ENCODE assay signal across 10 mouse cellular contexts in genomic region chr19:55063272-55063671, GRCm38 (mm10).
A peak's percentile ranks its signal among the peaks of the same experiment; 100 is the strongest.
DNase-seq lines count a peak whose midpoint lies in the region; ATAC-seq lines count a peak whose summit lies in the region.
"Had no signal": no experiment of that assay in that cellular context is flagged by ENCODE, and none has a peak within 500 bp of the region (broad histone marks: within the 10 kb centered on the region; RNA-seq: fewer than 3 reads in every experiment).

No protein-coding gene starts in this region.

- H3K9me3 ChIP-seq in limb, embryonic 11.5 days (ENCODE audit: control insufficient read depth, low read length): no peaks in the 10 kb centered on the region
- H3K9me3 ChIP-seq in limb, embryonic 10.5 days (replicated peaks): no peaks in the 10 kb centered on the region
- 0 out of 2 replicates have a peak, but pooled peaks cover 5% of the 10 kb centered on the region for H3K9me3 ChIP-seq in stomach, embryonic 16.5 days (replicated peaks; ENCODE audit: control insufficient read depth, low read length)
- H3K9me3 ChIP-seq: heart, embryonic 15.5 days had no signal

- H3K27me3 ChIP-seq in limb, embryonic 11.5 days (ENCODE audit: control insufficient read depth, insufficient read depth, low read length): no peaks in the 10 kb centered on the region
- no peaks in the 10 kb centered on the region for H3K27me3 ChIP-seq in limb, embryonic 10.5 days (ENCODE audit: low read depth, poor library complexity, severe bottlenecking)
- H3K27me3 ChIP-seq in stomach, embryonic 16.5 days (ENCODE audit: control insufficient read depth, insufficient read depth, low read length): no peaks in the 10 kb centered on the region
- H3K27me3 ChIP-seq: heart, embryonic 15.5 days had no signal

- H3K36me3 ChIP-seq in limb, embryonic 11.5 days (ENCODE audit: control insufficient read depth, insufficient read depth, low read length): no peaks in the 10 kb centered on the region
- peaks cover 3% of the 10 kb centered on the region for H3K36me3 ChIP-seq in limb, embryonic 10.5 days
- H3K36me3 ChIP-seq in stomach, embryonic 16.5 days (ENCODE audit: control insufficient read depth, insufficient read depth, low read length): no peaks in the 10 kb centered on the region
- H3K36me3 ChIP-seq: heart, embryonic 15.5 days had no signal

- H3K9ac ChIP-seq in limb, embryonic 11.5 days (ENCODE audit: low read length): no peak overlapping the region
- H3K9ac ChIP-seq in stomach, embryonic 16.5 days (ENCODE audit: low read length): no peak overlapping the region
- H3K9ac ChIP-seq: heart, embryonic 15.5 days had no signal

- no peak for ATAC-seq in limb, embryonic 11.5 days (ENCODE audit: insufficient number of reproducible peaks, low FRiP score, low TSS enrichment, low read depth)
- peak; percentile 55; the same call in 1 of the 2 replicates for ATAC-seq in stomach, embryonic 16.5 days (ENCODE audit: insufficient read depth, low FRiP score)

- no peak overlapping the region for H3K4me2 ChIP-seq in limb, embryonic 11.5 days (ENCODE audit: low read depth, severe bottlenecking)
- peak overlapping the region; percentile 33; the same call in 1 of the 2 replicates for H3K4me2 ChIP-seq in stomach, embryonic 16.5 days (ENCODE audit: low read depth, low read length)
- H3K4me2 ChIP-seq: heart, embryonic 15.5 days had no signal

- peak; percentile 31 for DNase-seq in limb, embryonic 11.5 days (ENCODE audit: low spot score)
- no peak for DNase-seq in limb, embryonic 10.5 days (ENCODE audit: low spot score)
- peak; percentile 52 for DNase-seq in brain, adult 2 months (ENCODE audit: low read depth, low spot score)
- DNase-seq in large intestine, adult 2 months (ENCODE audit: low read depth, low spot score): peak; percentile 27
- DNase-seq in frontal cortex, postnatal 25 days (ENCODE audit: low spot score in 2 of 2): no peak
- DNase-seq in spleen, postnatal 14 days (ENCODE audit: low spot score in 2 of 2): no peak
- no peak for DNase-seq in right cerebral cortex, adult 18-20 months
- DNase-seq: spleen, adult 18-20 months had no signal

- H3K27ac ChIP-seq in limb, embryonic 11.5 days (replicated peaks; ENCODE audit: low read depth, low read length): no peak overlapping the region
- H3K27ac ChIP-seq in limb, embryonic 10.5 days: no peak overlapping the region
- H3K27ac ChIP-seq in stomach, embryonic 16.5 days (ENCODE audit: low read length): no peak overlapping the region
- H3K27ac ChIP-seq: heart, embryonic 15.5 days had no signal

- H3K4me3 ChIP-seq in limb, embryonic 11.5 days (ENCODE audit: low read depth, low read length): no peak overlapping the region
- H3K4me3 ChIP-seq in limb, embryonic 10.5 days: no peak overlapping the region
- no peak overlapping the region for H3K4me3 ChIP-seq in stomach, embryonic 16.5 days (replicated peaks; ENCODE audit: low read length)
- H3K4me3 ChIP-seq: heart, embryonic 15.5 days had no signal

- no peaks in the 10 kb centered on the region for H3K4me1 ChIP-seq in limb, embryonic 11.5 days (ENCODE audit: control insufficient read depth, insufficient read depth, low read length)
- peaks cover 10% of the 10 kb centered on the region for H3K4me1 ChIP-seq in limb, embryonic 10.5 days
- peaks cover 10% of the 10 kb centered on the region for H3K4me1 ChIP-seq in stomach, embryonic 16.5 days (ENCODE audit: control insufficient read depth, insufficient read depth, low read length)

- 48% methylated on average over 6 of the region's 6 CpGs for WGBS in limb, embryonic 11.5 days
- 58% methylated on average over 6 of the region's 6 CpGs for WGBS in limb, embryonic 10.5 days
- WGBS in large intestine, adult 2 months: 15% methylated on average over 6 of the region's 6 CpGs
- 10% methylated on average over 6 of the region's 6 CpGs for WGBS in stomach, embryonic 16.5 days

Comparison
In these comparisons a context has a peak if more than half of its experiments do, and no peak if none do; other contexts are left out.
1. DNase-seq: peak in limb, embryonic 11.5 days (single experiment), brain, adult 2 months (single experiment) and large intestine, adult 2 months (single experiment); none in limb, embryonic 10.5 days (single experiment), frontal cortex, postnatal 25 days (0 of 2), spleen, postnatal 14 days (0 of 2) and right cerebral cortex, adult 18-20 months (single experiment).